Mouse (Mus musculus): ENCODE results near the gene Atp11a. TPM values are rescaled to one million over a fixed set of nuclear protein-coding genes. Genes with fewer than 3 reads are reported as not detected.

Atp11a gene
- polyA plus RNA-seq, 1 experiment from 2014 or later = 18.1 TPM

DNA sequence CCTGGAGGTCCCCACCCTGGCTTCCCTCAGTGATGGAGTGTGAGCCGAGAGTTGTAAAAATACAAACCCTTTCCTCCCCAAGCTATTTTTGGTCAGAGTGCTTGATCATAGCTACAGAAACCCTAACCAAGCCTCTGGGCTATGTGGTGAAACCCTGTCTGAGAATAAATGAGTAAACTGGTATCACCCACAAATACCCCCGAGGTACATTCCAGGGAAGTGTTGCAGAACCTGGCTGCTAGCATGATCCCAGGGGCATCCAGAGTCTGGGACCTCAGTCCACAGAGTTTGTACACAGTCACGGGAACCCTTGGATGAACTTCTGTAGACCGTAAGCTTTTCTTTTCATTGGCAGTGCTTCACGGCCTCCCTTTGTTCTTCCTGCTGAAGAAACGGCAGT lies 3.8 kb upstream of the Atp11a start:
- Histone ChIP-seq H3K27ac (no peak overlapping the region), H3K27me3 (peaks cover 14% of the 10 kb centered on the region; the same call in 1 of the 2 replicates), H3K4me1 (replicated peaks) (peaks cover 8% of the 10 kb centered on the region), H3K4me2 (no peak overlapping the region), H3K4me3 (replicated peaks) (no peak overlapping the region), H3K36me3 (no peaks in the 10 kb centered on the region), H3K9me3 (no peaks in the 10 kb centered on the region), H3K9ac (replicated peaks) (no peak overlapping the region)
- no peak for ATAC-seq (ENCODE audit: insufficient number of reproducible peaks, insufficient read depth, low FRiP score, low TSS enrichment, low read depth)
- WGBS = 61% methylated on average over 6 of the region's 6 CpGs

DNA sequence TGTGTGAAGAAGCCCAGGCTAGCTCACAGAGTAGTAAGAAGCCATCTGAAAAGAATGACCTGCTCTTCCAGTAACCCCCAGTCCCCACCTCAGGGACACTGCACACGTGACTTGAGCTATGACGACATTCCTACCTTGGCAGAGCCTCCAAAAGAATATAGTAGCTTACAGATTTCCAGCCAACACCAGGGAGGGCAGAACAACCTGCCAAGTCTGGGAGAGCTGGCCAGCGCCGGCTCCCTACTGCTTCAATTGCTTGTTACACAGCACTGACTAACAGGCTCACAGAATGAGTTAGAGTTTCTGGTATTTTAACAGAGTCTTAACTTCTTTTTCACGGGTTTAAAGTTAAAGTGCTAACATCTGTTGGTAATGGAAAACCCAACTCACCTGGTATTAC lies 2.7 kb upstream of the Atp11a start:
- Histone ChIP-seq H3K36me3 (no peaks in the 10 kb centered on the region), H3K9ac (replicated peaks) (no peak overlapping the region), H3K4me3 (replicated peaks) (no peak overlapping the region), H3K4me1 (replicated peaks) (peaks cover 17% of the 10 kb centered on the region), H3K9me3 (no peaks in the 10 kb centered on the region), H3K27me3 (peaks cover 19% of the 10 kb centered on the region; the same call in 1 of the 2 replicates), H3K27ac (no peak overlapping the region), H3K4me2 (no peak overlapping the region)
- no peak for ATAC-seq (ENCODE audit: insufficient number of reproducible peaks, insufficient read depth, low FRiP score, low TSS enrichment, low read depth)
- 64% methylated on average over 5 of the region's 5 CpGs for WGBS

DNA sequence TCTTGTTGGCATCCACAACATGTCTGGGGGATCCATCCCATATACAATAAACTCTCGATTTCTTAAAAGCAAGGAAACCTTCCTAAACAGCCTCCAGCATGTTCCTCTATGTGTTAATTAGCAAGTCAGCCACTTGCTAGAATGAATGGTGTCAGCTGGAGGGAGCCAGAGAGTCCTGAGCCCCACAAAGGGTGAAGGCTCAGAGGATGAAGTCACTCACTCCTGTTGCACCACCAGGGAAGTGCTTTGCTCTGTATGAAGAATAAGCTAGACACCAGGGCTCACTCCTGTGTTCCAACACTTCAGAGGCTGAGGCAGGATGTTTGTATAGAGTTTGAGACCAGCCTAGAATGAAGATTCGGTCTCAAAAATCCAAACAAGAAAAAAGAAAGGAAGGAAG lies 1.5 kb upstream of the Atp11a start:
- 66% methylated on average over 2 of the region's 2 CpGs for WGBS
- Histone ChIP-seq H3K9me3 (no peaks in the 10 kb centered on the region), H3K36me3 (no peaks in the 10 kb centered on the region), H3K9ac (replicated peaks) (no peak overlapping the region), H3K27me3 (peaks cover 17% of the 10 kb centered on the region; the same call in 1 of the 2 replicates), H3K4me2 (no peak overlapping the region), H3K4me3 (replicated peaks) (no peak overlapping the region), H3K27ac (no peak overlapping the region), H3K4me1 (replicated peaks) (peaks cover 22% of the 10 kb centered on the region)
- no peak for ATAC-seq (ENCODE audit: insufficient number of reproducible peaks, insufficient read depth, low FRiP score, low TSS enrichment, low read depth)

DNA sequence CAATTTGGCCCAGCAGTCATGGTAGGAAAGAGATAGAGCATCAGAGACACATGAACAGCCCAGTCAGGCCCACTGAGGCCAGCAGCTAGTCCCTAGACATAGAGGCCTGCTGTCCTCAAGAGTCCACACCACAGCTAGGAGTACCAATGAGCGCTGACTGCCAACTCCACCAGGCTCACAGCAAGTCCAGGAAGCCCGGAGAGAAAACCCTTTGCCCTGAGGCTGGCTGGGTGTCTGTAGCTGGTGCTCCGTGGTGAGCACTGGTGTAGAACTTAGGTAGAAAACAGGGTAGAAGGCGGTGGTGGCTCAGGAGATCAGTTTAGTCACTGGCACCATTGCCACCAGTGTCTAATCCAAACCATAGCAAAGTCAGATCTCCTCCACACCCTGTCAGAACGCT lies 988 bp upstream of the Atp11a start:
- peaks cover 26% of the 10 kb centered on the region for H3K4me1 ChIP-seq (replicated peaks)
- no peak overlapping the region for H3K9ac ChIP-seq (replicated peaks)
- no peak overlapping the region for H3K4me3 ChIP-seq (replicated peaks)
- H3K9me3 ChIP-seq = no peaks in the 10 kb centered on the region
- ATAC-seq (ENCODE audit: insufficient number of reproducible peaks, insufficient read depth, low FRiP score, low TSS enrichment, low read depth) = no peak
- peak overlapping the region; percentile 86; the same call in 1 of the 2 replicates for H3K4me2 ChIP-seq
- 0 out of 2 replicates have a peak overlapping the region, but pooled peaks have one; percentile 12 for H3K27ac ChIP-seq
- 81% methylated on average over 5 of the region's 5 CpGs for WGBS
- H3K36me3 ChIP-seq = no peaks in the 10 kb centered on the region
- H3K27me3 ChIP-seq = peaks cover 17% of the 10 kb centered on the region; the same call in 1 of the 2 replicates

DNA sequence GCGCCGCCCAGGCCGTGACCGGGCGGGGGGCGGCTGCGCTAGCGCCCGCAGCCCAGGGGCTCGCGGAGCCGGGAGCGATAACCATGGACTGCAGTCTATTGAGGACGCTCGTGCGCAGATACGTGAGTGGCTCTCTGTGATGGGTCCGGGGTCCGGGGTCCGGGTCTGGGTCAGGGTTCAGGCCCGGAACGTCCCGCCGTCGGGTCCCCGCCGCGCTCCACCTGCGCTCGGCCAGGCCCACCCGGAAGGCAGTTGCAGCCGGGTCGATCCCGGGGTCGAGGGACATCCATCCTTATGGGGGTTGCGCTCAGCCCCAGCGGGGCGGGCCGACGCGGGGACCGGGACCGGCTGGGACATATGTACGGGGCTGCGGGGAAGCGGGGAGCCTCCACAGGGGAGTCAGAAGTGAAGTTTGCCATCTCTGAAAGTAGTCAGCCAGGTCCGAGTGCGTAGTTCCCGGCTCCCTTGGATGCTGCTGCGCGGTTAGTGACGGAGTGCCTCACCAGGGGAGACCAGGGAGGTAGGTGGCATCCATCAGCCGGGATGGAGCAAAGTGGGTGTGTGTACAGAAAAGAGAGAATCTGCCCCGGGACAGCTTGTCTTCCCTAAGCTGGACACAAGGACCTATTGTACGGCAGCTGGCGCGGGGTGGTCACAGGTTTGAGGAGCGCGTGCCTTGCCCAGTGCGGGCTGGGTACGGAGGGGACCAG lies 572 bp downstream of the Atp11a start:
- Histone ChIP-seq H3K4me1 (replicated peaks) (peaks cover 33% of the 10 kb centered on the region), H3K27ac (no peak overlapping the region)
- 1% methylated on average over 60 of the region's 61 CpGs for WGBS

DNA sequence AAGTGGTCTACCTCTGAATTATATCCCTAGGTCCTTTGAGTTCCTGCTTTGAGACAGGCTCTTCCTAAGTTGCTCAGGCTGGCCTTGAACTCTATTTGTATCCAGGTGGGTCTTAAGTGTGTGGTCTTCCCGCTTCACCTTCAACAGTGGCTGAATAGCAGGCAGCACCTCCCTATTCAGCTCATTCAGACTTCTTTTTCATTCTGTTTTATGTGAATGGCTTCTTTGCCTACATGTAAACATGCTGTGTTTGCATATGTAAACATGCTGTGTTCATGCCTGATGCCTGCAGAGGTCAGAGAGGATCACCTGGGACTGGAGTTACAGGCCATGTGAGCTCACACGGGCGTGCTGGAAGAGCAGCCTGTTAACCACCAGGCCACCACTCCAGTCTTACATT lies 3.1 kb downstream of the Atp11a start:
- H3K4me2 ChIP-seq = no peak overlapping the region
- no peak overlapping the region for H3K4me3 ChIP-seq (replicated peaks)
- ATAC-seq (ENCODE audit: insufficient number of reproducible peaks, insufficient read depth, low FRiP score, low TSS enrichment, low read depth) = no peak
- H3K9me3 ChIP-seq = no peaks in the 10 kb centered on the region
- peaks cover 17% of the 10 kb centered on the region; the same call in 1 of the 2 replicates for H3K27me3 ChIP-seq
- peaks cover 33% of the 10 kb centered on the region for H3K4me1 ChIP-seq (replicated peaks)
- WGBS = 84% methylated on average over 3 of the region's 3 CpGs
- H3K9ac ChIP-seq (replicated peaks) = no peak overlapping the region
- H3K27ac ChIP-seq = no peak overlapping the region
- 0 out of 2 replicates have a peak, but pooled peaks cover 13% of the 10 kb centered on the region for H3K36me3 ChIP-seq

More for the DNA sequence above, 572 bp downstream of the Atp11a start:
- peak; percentile 64; the same call in 1 of the 2 replicates for ATAC-seq (ENCODE audit: insufficient number of reproducible peaks, insufficient read depth, low FRiP score, low TSS enrichment, low read depth)
- peaks cover 17% of the 10 kb centered on the region; the same call in 1 of the 2 replicates for H3K27me3 ChIP-seq
- peak overlapping the region; percentile 83 for H3K4me3 ChIP-seq (replicated peaks)
- peak overlapping the region; percentile 86 for H3K4me2 ChIP-seq
- no peaks in the 10 kb centered on the region for H3K9me3 ChIP-seq
- no peaks in the 10 kb centered on the region for H3K36me3 ChIP-seq
- H3K9ac ChIP-seq (replicated peaks) = peak overlapping the region; percentile 84

DNA sequence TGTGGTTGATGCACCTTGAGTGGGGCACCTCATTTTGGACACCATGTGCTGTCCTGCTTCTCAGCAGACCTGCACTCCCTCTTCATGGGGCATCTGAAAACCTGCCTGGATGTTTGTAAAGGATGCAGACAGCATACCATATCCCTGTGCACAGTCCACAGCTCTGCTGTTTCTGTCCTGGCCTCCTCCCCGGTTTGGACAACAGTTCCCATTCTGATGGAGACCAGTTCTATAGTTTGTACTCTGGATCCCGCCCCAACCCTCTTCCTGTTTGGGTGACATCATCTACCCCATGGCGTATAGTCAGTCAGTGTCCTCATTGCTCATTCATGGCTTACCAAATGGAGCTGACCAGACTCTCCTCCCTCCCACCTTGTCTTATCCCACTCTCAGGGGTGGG lies 5.1 kb downstream of the Atp11a start:
- Histone ChIP-seq H3K4me3 (replicated peaks) (no peak overlapping the region), H3K9ac (replicated peaks) (no peak overlapping the region), H3K4me2 (no peak overlapping the region), H3K4me1 (replicated peaks) (peaks cover 33% of the 10 kb centered on the region), H3K9me3 (no peaks in the 10 kb centered on the region), H3K27me3 (peaks cover 17% of the 10 kb centered on the region; the same call in 1 of the 2 replicates), H3K27ac (no peak overlapping the region), H3K36me3 (0 out of 2 replicates have a peak, but pooled peaks cover 13% of the 10 kb centered on the region)
- 89% methylated on average over 3 of the region's 3 CpGs for WGBS
- ATAC-seq (ENCODE audit: insufficient number of reproducible peaks, insufficient read depth, low FRiP score, low TSS enrichment, low read depth) = no peak

DNA sequence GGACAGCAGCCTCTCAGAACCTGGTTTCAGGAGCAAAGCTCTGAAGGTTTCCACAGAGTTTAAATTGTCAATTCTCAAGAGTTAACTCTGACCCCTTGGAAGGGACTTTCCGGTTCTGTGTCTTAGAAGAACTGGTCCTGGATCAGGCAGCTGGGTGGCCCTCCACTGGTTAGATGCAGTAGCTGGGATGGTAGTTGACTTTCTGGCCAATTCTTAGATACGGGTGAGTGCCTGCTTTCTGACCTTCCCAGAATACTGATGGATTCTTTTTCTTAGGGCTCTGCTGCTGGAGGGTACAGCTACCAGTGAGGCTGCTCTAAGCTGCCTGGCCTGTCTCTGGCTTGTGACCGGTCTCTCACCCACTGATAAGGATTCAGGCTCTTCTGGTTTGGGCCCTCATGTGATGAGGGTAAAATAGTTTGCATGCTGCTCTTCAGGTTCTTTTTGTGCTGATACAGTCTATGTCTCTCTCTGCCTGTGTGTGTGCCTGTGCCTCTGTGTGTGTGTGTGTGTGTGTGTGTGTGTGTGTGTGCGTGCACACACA lies 6.8 kb downstream of the Atp11a start:
- no peak overlapping the region for H3K27ac ChIP-seq
- peaks cover 7% of the 10 kb centered on the region; the same call in 1 of the 2 replicates for H3K27me3 ChIP-seq
- no peak overlapping the region for H3K9ac ChIP-seq (replicated peaks)
- 0 out of 2 replicates have a peak, but pooled peaks cover 13% of the 10 kb centered on the region for H3K36me3 ChIP-seq
- ATAC-seq (ENCODE audit: insufficient number of reproducible peaks, insufficient read depth, low FRiP score, low TSS enrichment, low read depth) = no peak
- no peaks in the 10 kb centered on the region for H3K9me3 ChIP-seq
- peaks cover 21% of the 10 kb centered on the region for H3K4me1 ChIP-seq (replicated peaks)
- H3K4me3 ChIP-seq (replicated peaks) = no peak overlapping the region
- H3K4me2 ChIP-seq = no peak overlapping the region
- WGBS = 93% methylated on average over 4 of the region's 4 CpGs

DNA sequence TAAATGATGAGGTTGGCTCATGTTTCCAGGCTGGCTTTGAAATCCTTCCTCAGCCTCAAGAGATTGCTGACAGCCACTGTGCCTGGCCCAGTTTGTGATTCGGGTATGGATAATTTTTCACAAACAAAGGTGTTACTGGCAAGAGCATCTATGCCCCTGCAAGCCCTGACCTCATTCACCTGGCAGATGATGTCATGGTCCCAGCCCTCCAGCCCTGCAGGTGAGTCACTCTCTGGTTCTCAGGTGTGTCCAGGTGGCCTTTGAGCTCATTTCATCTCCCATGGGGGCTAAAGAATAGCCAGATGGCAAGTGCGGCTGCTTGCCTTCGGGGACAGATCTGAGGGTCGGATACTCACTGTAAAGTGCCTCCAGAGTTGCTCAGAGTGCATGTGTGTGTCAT lies 8.2 kb downstream of the Atp11a start:
- Histone ChIP-seq H3K9me3 (no peaks in the 10 kb centered on the region), H3K27me3 (no peaks in the 10 kb centered on the region), H3K4me2 (no peak overlapping the region), H3K9ac (replicated peaks) (no peak overlapping the region), H3K27ac (no peak overlapping the region), H3K36me3 (0 out of 2 replicates have a peak, but pooled peaks cover 13% of the 10 kb centered on the region), H3K4me1 (replicated peaks) (peaks cover 11% of the 10 kb centered on the region), H3K4me3 (replicated peaks) (no peak overlapping the region)
- 83% methylated on average over 4 of the region's 4 CpGs for WGBS
- ATAC-seq (ENCODE audit: insufficient number of reproducible peaks, insufficient read depth, low FRiP score, low TSS enrichment, low read depth) = no peak

DNA sequence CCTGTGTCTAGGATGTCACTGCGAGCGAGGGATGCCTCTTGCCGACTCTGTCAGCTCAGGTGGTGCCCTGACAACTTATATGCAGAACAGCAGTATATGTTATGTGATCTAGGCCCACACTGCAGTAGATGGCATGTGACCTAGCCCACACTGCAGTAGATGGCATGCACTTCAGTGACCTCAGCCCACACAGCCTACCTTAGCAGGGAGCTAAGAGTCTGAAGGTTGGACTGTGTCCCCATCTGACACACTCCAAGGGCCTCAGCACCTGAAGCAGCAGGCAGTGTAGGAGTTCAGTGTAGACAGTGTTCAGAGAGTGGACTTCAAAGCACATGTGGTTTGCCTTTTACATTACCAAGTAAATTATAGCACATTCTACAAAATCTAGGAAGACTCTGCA lies 10.4 kb downstream of the Atp11a start:
- Histone ChIP-seq H3K9me3 (no peaks in the 10 kb centered on the region), H3K9ac (replicated peaks) (no peak overlapping the region), H3K4me3 (replicated peaks) (no peak overlapping the region), H3K27me3 (no peaks in the 10 kb centered on the region), H3K36me3 (0 out of 2 replicates have a peak, but pooled peaks cover 13% of the 10 kb centered on the region), H3K4me2 (no peak overlapping the region), H3K27ac (no peak overlapping the region), H3K4me1 (replicated peaks) (no peaks in the 10 kb centered on the region; the same call in 1 of the 2 replicates)
- 91% methylated on average over 3 of the region's 3 CpGs for WGBS
- no peak for ATAC-seq (ENCODE audit: insufficient number of reproducible peaks, insufficient read depth, low FRiP score, low TSS enrichment, low read depth)

DNA sequence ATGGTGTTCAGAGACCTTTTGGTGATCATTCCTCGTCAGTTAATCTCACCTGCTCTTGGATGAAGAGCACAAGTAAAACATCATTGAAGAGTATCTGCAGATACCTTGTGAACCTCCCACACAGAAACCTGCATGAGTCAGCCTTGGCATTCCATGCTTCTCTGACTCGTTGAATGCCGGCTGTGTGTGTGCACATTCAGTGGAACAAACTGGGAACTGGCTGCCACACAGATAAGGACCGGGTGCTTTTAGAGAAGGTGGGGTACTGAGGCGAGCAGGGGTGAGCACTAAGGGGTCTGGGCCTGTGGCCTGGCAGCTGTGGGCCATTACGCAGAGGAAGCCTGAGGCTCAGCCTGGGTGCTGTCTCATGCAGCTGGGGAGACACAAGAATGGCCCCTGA lies 11.9 kb downstream of the Atp11a start:
- H3K36me3 ChIP-seq = 0 out of 2 replicates have a peak, but pooled peaks cover 3% of the 10 kb centered on the region
- no peaks in the 10 kb centered on the region for H3K27me3 ChIP-seq
- H3K4me3 ChIP-seq (replicated peaks) = no peak overlapping the region
- no peak overlapping the region for H3K9ac ChIP-seq (replicated peaks)
- no peak for ATAC-seq (ENCODE audit: insufficient number of reproducible peaks, insufficient read depth, low FRiP score, low TSS enrichment, low read depth)
- H3K4me1 ChIP-seq (replicated peaks) = peaks cover under 1% of the 10 kb centered on the region; the same call in 1 of the 2 replicates
- WGBS = 84% methylated on average over 6 of the region's 6 CpGs
- H3K27ac ChIP-seq = no peak overlapping the region
- no peak overlapping the region for H3K4me2 ChIP-seq
- no peaks in the 10 kb centered on the region for H3K9me3 ChIP-seq
